Mouse (Mus musculus): ENCODE measurements around the gene Ccdc160. TPM values are rescaled to one million over a fixed set of nuclear protein-coding genes. Genes with fewer than 3 reads are reported as not detected.

Gene Ccdc160
- polyA plus RNA-seq, 1 experiment, result 3.1 TPM

- Histone ChIP-seq H3K27ac (ENCODE audit: insufficient read depth, low read length) (no peak overlapping the region), H3K4me3 (replicated peaks; ENCODE audit: insufficient read depth, low read depth, low read length) (no peak overlapping the region), H3K27me3 (ENCODE audit: control insufficient read depth, insufficient read depth, low read length) (no peaks in the 10 kb centered on the region), H3K4me1 (ENCODE audit: control insufficient read depth, insufficient read depth, low read length) (no peaks in the 10 kb centered on the region)
- WGBS, result 78% methylated on average over 3 of the region's 3 CpGs
- no peak for DNase-seq
- TF ChIP-seq POLR2A (IDR thresholded peaks at IDR 0.05; ENCODE audit: borderline replicate concordance, insufficient read depth, low read length) (no peak), CTCF (IDR thresholded peaks at IDR 0.05; ENCODE audit: borderline replicate concordance, insufficient read depth, low read depth, low read length) (no peak)
These were observed 33.8 kb upstream of the Ccdc160 start for GRCm38 (mm10) chrX:52757164-52757563.

GRCm38 (mm10) chrX:52759232-52759631 lies 31.8 kb upstream of the Ccdc160 start:
- TF ChIP-seq POLR2A (IDR thresholded peaks at IDR 0.05; ENCODE audit: borderline replicate concordance, insufficient read depth, low read length) (no peak), CTCF (IDR thresholded peaks at IDR 0.05; ENCODE audit: borderline replicate concordance, insufficient read depth, low read depth, low read length) (no peak)
- 77% methylated on average over 2 of the region's 2 CpGs for WGBS
- DNase-seq, result no peak

GRCm38 (mm10) chrX:52760191-52760945 lies 30.6 kb upstream of the Ccdc160 start:
- WGBS, result 82% methylated on average over 4 of the region's 4 CpGs

More at GRCm38 (mm10) chrX:52759232-52759631, 31.8 kb upstream of the Ccdc160 start:
- no peak overlapping the region for H3K27ac ChIP-seq (ENCODE audit: insufficient read depth, low read length)
- H3K4me3 ChIP-seq (replicated peaks; ENCODE audit: insufficient read depth, low read depth, low read length), result no peak overlapping the region
- no peaks in the 10 kb centered on the region for H3K4me1 ChIP-seq (ENCODE audit: control insufficient read depth, insufficient read depth, low read length)
- H3K27me3 ChIP-seq (ENCODE audit: control insufficient read depth, insufficient read depth, low read length), result no peaks in the 10 kb centered on the region

GRCm38 (mm10) chrX:52762221-52762620 lies 28.8 kb upstream of the Ccdc160 start:
- Histone ChIP-seq H3K4me3 (replicated peaks; ENCODE audit: insufficient read depth, low read depth, low read length) (no peak overlapping the region), H3K27ac (ENCODE audit: insufficient read depth, low read length) (no peak overlapping the region), H3K27me3 (ENCODE audit: control insufficient read depth, insufficient read depth, low read length) (no peaks in the 10 kb centered on the region), H3K4me1 (ENCODE audit: control insufficient read depth, insufficient read depth, low read length) (no peaks in the 10 kb centered on the region)
- DNase-seq, result no peak
- TF ChIP-seq CTCF (IDR thresholded peaks at IDR 0.05; ENCODE audit: borderline replicate concordance, insufficient read depth, low read depth, low read length) (no peak), POLR2A (IDR thresholded peaks at IDR 0.05; ENCODE audit: borderline replicate concordance, insufficient read depth, low read length) (no peak)
- 53% methylated on average over 4 of the region's 4 CpGs for WGBS

More at GRCm38 (mm10) chrX:52760191-52760945, 30.6 kb upstream of the Ccdc160 start:
- Histone ChIP-seq H3K27me3 (ENCODE audit: control insufficient read depth, insufficient read depth, low read length) (no peaks in the 10 kb centered on the region), H3K4me3 (replicated peaks; ENCODE audit: insufficient read depth, low read depth, low read length) (no peak overlapping the region), H3K4me1 (ENCODE audit: control insufficient read depth, insufficient read depth, low read length) (no peaks in the 10 kb centered on the region), H3K27ac (ENCODE audit: insufficient read depth, low read length) (no peak overlapping the region)
- TF ChIP-seq POLR2A (IDR thresholded peaks at IDR 0.05; ENCODE audit: borderline replicate concordance, insufficient read depth, low read length) (no peak), CTCF (IDR thresholded peaks at IDR 0.05; ENCODE audit: borderline replicate concordance, insufficient read depth, low read depth, low read length) (no peak)
- no peak for DNase-seq

- Histone ChIP-seq H3K4me3 (replicated peaks; ENCODE audit: insufficient read depth, low read depth, low read length) (no peak overlapping the region), H3K27ac (ENCODE audit: insufficient read depth, low read length) (no peak overlapping the region), H3K4me1 (ENCODE audit: control insufficient read depth, insufficient read depth, low read length) (no peaks in the 10 kb centered on the region), H3K27me3 (ENCODE audit: control insufficient read depth, insufficient read depth, low read length) (no peaks in the 10 kb centered on the region)
- TF ChIP-seq CTCF (IDR thresholded peaks at IDR 0.05; ENCODE audit: borderline replicate concordance, insufficient read depth, low read depth, low read length) (peak; percentile 35; the same call in 1 of the 2 replicates), POLR2A (IDR thresholded peaks at IDR 0.05; ENCODE audit: borderline replicate concordance, insufficient read depth, low read length) (no peak)
- DNase-seq, result peak; percentile 4 to 25
- WGBS, result 50% methylated on average over 3 of the region's 3 CpGs
These were observed 15.0 kb upstream of the Ccdc160 start for GRCm38 (mm10) chrX:52775973-52776372.

GRCm38 (mm10) chrX:52777671-52778070 lies 13.3 kb upstream of the Ccdc160 start:
- WGBS, result 82% methylated on average over 5 of the region's 5 CpGs
- H3K27ac ChIP-seq (ENCODE audit: insufficient read depth, low read length), result no peak overlapping the region
- TF ChIP-seq POLR2A (IDR thresholded peaks at IDR 0.05; ENCODE audit: borderline replicate concordance, insufficient read depth, low read length), result no peak
- TF ChIP-seq CTCF (IDR thresholded peaks at IDR 0.05; ENCODE audit: borderline replicate concordance, insufficient read depth, low read depth, low read length), result no peak

GRCm38 (mm10) chrX:52783898-52784297 lies 7.1 kb upstream of the Ccdc160 start:
- Histone ChIP-seq H3K27me3 (ENCODE audit: control insufficient read depth, insufficient read depth, low read length) (no peaks in the 10 kb centered on the region), H3K4me1 (ENCODE audit: control insufficient read depth, insufficient read depth, low read length) (no peaks in the 10 kb centered on the region), H3K27ac (ENCODE audit: insufficient read depth, low read length) (no peak overlapping the region), H3K4me3 (replicated peaks; ENCODE audit: insufficient read depth, low read depth, low read length) (no peak overlapping the region)
- no peak for DNase-seq
- 74% methylated on average over 5 of the region's 5 CpGs for WGBS
- TF ChIP-seq POLR2A (IDR thresholded peaks at IDR 0.05; ENCODE audit: borderline replicate concordance, insufficient read depth, low read length) (no peak), CTCF (IDR thresholded peaks at IDR 0.05; ENCODE audit: borderline replicate concordance, insufficient read depth, low read depth, low read length) (no peak)

More at GRCm38 (mm10) chrX:52777671-52778070, 13.3 kb upstream of the Ccdc160 start:
- Histone ChIP-seq H3K4me3 (replicated peaks; ENCODE audit: insufficient read depth, low read depth, low read length) (no peak overlapping the region), H3K4me1 (ENCODE audit: control insufficient read depth, insufficient read depth, low read length) (no peaks in the 10 kb centered on the region), H3K27me3 (ENCODE audit: control insufficient read depth, insufficient read depth, low read length) (no peaks in the 10 kb centered on the region)
- DNase-seq, result no peak
